Comparison of ENCODE assay signal across 12 mouse cellular contexts in genomic region chr7:44446070-44446855, GRCm38 (mm10). TPM values are rescaled to one million over a fixed set of nuclear protein-coding genes. Genes with fewer than 3 reads are reported as not detected.
DNase-seq lines count a peak whose midpoint lies in the region; ATAC-seq and TF ChIP-seq lines count a peak whose summit lies in the region.
"Had no signal": no experiment of that assay in that cellular context is flagged by ENCODE, and none has a peak within 500 bp of the region (broad histone marks: within the 10 kb centered on the region; RNA-seq: fewer than 3 reads in every experiment).

No protein-coding gene starts in this region.

- 37% methylated on average over 12 of the region's 12 CpGs for WGBS in heart, embryonic 14.5 days
- 66% methylated on average over 12 of the region's 12 CpGs for WGBS in midbrain, embryonic 11.5 days
- 64% methylated on average over 12 of the region's 12 CpGs for WGBS in midbrain, embryonic 10.5 days
- 49% methylated on average over 12 of the region's 12 CpGs for WGBS in forebrain, embryonic 15.5 days
- 8% methylated on average over 12 of the region's 12 CpGs for WGBS in olfactory bulb, adult 2 months

- ATAC-seq in heart, embryonic 14.5 days (ENCODE audit: insufficient number of reproducible peaks, insufficient read depth, low FRiP score, low read depth) = no peak; the same call in 1 of the 2 replicates
- ATAC-seq in midbrain, embryonic 11.5 days (ENCODE audit: low FRiP score) = no peak
- ATAC-seq in forebrain, embryonic 15.5 days (replicated peaks) = no peak

- H3K4me1 ChIP-seq in heart, embryonic 14.5 days (ENCODE audit: control insufficient read depth in 2 of 2, insufficient read depth in 2 of 2, low read length in 2 of 2) = peaks cover 20 to 37% of the 10 kb centered on the region in 2 experiments
- peaks cover 23% of the 10 kb centered on the region for H3K4me1 ChIP-seq in midbrain, embryonic 11.5 days (ENCODE audit: control insufficient read depth, insufficient read depth, low read length)
- H3K4me1 ChIP-seq in midbrain, embryonic 10.5 days = peaks cover 45% of the 10 kb centered on the region
- H3K4me1 ChIP-seq in forebrain, embryonic 15.5 days = peaks cover 69% of the 10 kb centered on the region
- H3K4me1 ChIP-seq in olfactory bulb, adult 2 months (ENCODE audit: control insufficient read depth, insufficient read depth, low read length) = peaks cover 56% of the 10 kb centered on the region
- H3K4me1 ChIP-seq: liver, embryonic 13.5 days had no signal

- H3K9me3 ChIP-seq in heart, embryonic 14.5 days (ENCODE audit: control insufficient read depth, low read length) = no peaks in the 10 kb centered on the region
- H3K9me3 ChIP-seq in midbrain, embryonic 11.5 days (ENCODE audit: control insufficient read depth, low read length) = no peaks in the 10 kb centered on the region
- H3K9me3 ChIP-seq in midbrain, embryonic 10.5 days (replicated peaks) = no peaks in the 10 kb centered on the region
- no peaks in the 10 kb centered on the region for H3K9me3 ChIP-seq in forebrain, embryonic 15.5 days
- H3K9me3 ChIP-seq: liver, embryonic 13.5 days had no signal

- H3K4me3 ChIP-seq in heart, embryonic 14.5 days (ENCODE audit: control insufficient read depth in 1 of 2, insufficient read depth in 1 of 2, low read depth in 1 of 2, low read length in 2 of 2) = no peak overlapping the region
- no peak overlapping the region for H3K4me3 ChIP-seq in midbrain, embryonic 11.5 days (ENCODE audit: low read depth, low read length)
- H3K4me3 ChIP-seq in midbrain, embryonic 10.5 days = no peak overlapping the region
- H3K4me3 ChIP-seq in forebrain, embryonic 15.5 days = peak overlapping the region; percentile 74; the same call in 1 of the 2 replicates
- H3K4me3 ChIP-seq in olfactory bulb, adult 2 months (ENCODE audit: insufficient read depth, low read depth, low read length) = 0 out of 2 replicates have a peak overlapping the region, but pooled peaks have one; percentile 11
- H3K4me3 ChIP-seq: liver, embryonic 13.5 days had no signal

- H3K4me2 ChIP-seq in heart, embryonic 14.5 days (ENCODE audit: low read length) = no peak overlapping the region
- H3K4me2 ChIP-seq in midbrain, embryonic 11.5 days = no peak overlapping the region
- H3K4me2 ChIP-seq in forebrain, embryonic 15.5 days (replicated peaks) = peak overlapping the region; percentile 98
- H3K4me2 ChIP-seq: liver, embryonic 13.5 days had no signal

- no peak for DNase-seq in heart, adult 8-10 months (ENCODE audit: low spot score)
- peak; percentile 78 for DNase-seq in midbrain, embryonic 11.5 days (ENCODE audit: low spot score, missing footprints)
- no peak for DNase-seq in midbrain, embryonic 10.5 days (ENCODE audit: low spot score)
- DNase-seq in MN1 (ENCODE audit: low spot score) = no peak
- DNase-seq: layer of hippocampus, adult 9-11 months; liver, embryonic 13.5 days; thymus, adult 18-20 months had no signal

- H3K36me3 ChIP-seq in heart, embryonic 14.5 days (ENCODE audit: control insufficient read depth, insufficient read depth, low read length) = peaks cover 30% of the 10 kb centered on the region
- peaks cover 10% of the 10 kb centered on the region for H3K36me3 ChIP-seq in midbrain, embryonic 11.5 days (ENCODE audit: control insufficient read depth, insufficient read depth, low read length)
- peaks cover 60% of the 10 kb centered on the region for H3K36me3 ChIP-seq in midbrain, embryonic 10.5 days
- H3K36me3 ChIP-seq in forebrain, embryonic 15.5 days = peaks cover 54% of the 10 kb centered on the region
- H3K36me3 ChIP-seq: liver, embryonic 13.5 days had no signal

- H3K9ac ChIP-seq in heart, embryonic 14.5 days (ENCODE audit: low read length) = 0 out of 2 replicates have a peak overlapping the region, but pooled peaks have one; percentile 34
- no peak overlapping the region for H3K9ac ChIP-seq in midbrain, embryonic 11.5 days (ENCODE audit: low read length)
- peak overlapping the region; percentile 36 for H3K9ac ChIP-seq in forebrain, embryonic 15.5 days (replicated peaks)
- H3K9ac ChIP-seq: liver, embryonic 13.5 days had no signal

- TF ChIP-seq CTCF in olfactory bulb, adult 2 months (IDR thresholded peaks at IDR 0.05; ENCODE audit: insufficient read depth, low read depth, low read length) = no peak

- TF ChIP-seq POLR2A in olfactory bulb, adult 2 months (IDR thresholded peaks at IDR 0.05; ENCODE audit: insufficient read depth, low read depth, low read length) = no peak

- no peak overlapping the region for H3K27ac ChIP-seq in heart, embryonic 14.5 days (replicated peaks in 1 of 2; ENCODE audit: control insufficient read depth in 1 of 2, insufficient read depth in 1 of 2, low read depth in 2 of 2, low read length in 2 of 2)
- no peak overlapping the region for H3K27ac ChIP-seq in midbrain, embryonic 11.5 days (ENCODE audit: low read depth, low read length)
- H3K27ac ChIP-seq in midbrain, embryonic 10.5 days (replicated peaks) = no peak overlapping the region
- H3K27ac ChIP-seq in forebrain, embryonic 15.5 days (replicated peaks) = peak overlapping the region; percentile 46
- H3K27ac ChIP-seq in olfactory bulb, adult 2 months (ENCODE audit: insufficient read depth, low read depth, low read length) = peak overlapping the region; percentile 56
- H3K27ac ChIP-seq: liver, embryonic 13.5 days had no signal

- peaks cover 22% of the 10 kb centered on the region for H3K27me3 ChIP-seq in heart, embryonic 14.5 days (ENCODE audit: control insufficient read depth, insufficient read depth, low read length)
- peaks cover 5% of the 10 kb centered on the region for H3K27me3 ChIP-seq in midbrain, embryonic 11.5 days (ENCODE audit: control insufficient read depth, insufficient read depth, low read length)
- peaks cover 52% of the 10 kb centered on the region for H3K27me3 ChIP-seq in midbrain, embryonic 10.5 days (ENCODE audit: low read depth, poor library complexity, severe bottlenecking)
- H3K27me3 ChIP-seq in forebrain, embryonic 15.5 days = no peaks in the 10 kb centered on the region

RNA-seq across cellular contexts. Expression of gene Lrrc4b, which starts 17.4 kb away (rescaled TPM):
- 4.1 and 4.5 TPM in 2 replicates for polyA plus RNA-seq in heart, embryonic 14.5 days (2014; fragmentation: Nextera tagmentation; extraction: Ambion mirVana)
- 10 to 100 TPM; 33.5 to 37.9 (median 36.4) TPM for total RNA-seq in heart, adult 8-10 months (2022)
- 9.2 and 10.3 TPM in 2 replicates for polyA plus RNA-seq in midbrain, embryonic 11.5 days (2014; fragmentation: Nextera tagmentation; extraction: Ambion mirVana)
- 2.4 and 3.5 TPM in 2 replicates for polyA plus RNA-seq in midbrain, embryonic 10.5 days (2016; fragmentation: Nextera tagmentation; extraction: Ambion mirVana)
- 15.6 and 15.7 TPM in 2 replicates for polyA plus RNA-seq in forebrain, embryonic 15.5 days (2015; fragmentation: Nextera tagmentation; extraction: Ambion mirVana)
- polyA plus RNA-seq in olfactory bulb, adult 2 months (2012; ENCODE audit: insufficient read depth, insufficient read length, low replicate concordance, missing spikeins) = not detected in 2 replicates
- total RNA-seq: common myeloid progenitor, adult 5-6 weeks had no signal
- polyA plus RNA-seq: liver, embryonic 13.5 days had no signal

RNA-seq across cellular contexts. Expression of gene Aspdh, which starts 18.9 kb away (rescaled TPM):
- polyA plus RNA-seq in heart, embryonic 14.5 days (2014; fragmentation: Nextera tagmentation; extraction: Ambion mirVana) = 0.34 and 1.4 TPM in 2 replicates
- 1 to 10 TPM in 1 of 4 experiments, under 1 TPM in 1, not detected in 2; 0.79 to 1.5 TPM for total RNA-seq in heart, adult 8-10 months (2022)
- polyA plus RNA-seq in midbrain, embryonic 11.5 days (2014; fragmentation: Nextera tagmentation; extraction: Ambion mirVana) = 1.8 and 2.9 TPM in 2 replicates
- 0.99 and 2.0 TPM in 2 replicates for polyA plus RNA-seq in midbrain, embryonic 10.5 days (2016; fragmentation: Nextera tagmentation; extraction: Ambion mirVana)
- polyA plus RNA-seq in forebrain, embryonic 15.5 days (2015; fragmentation: Nextera tagmentation; extraction: Ambion mirVana) = 4.3 and 5.8 TPM in 2 replicates
- not detected in 2 replicates for polyA plus RNA-seq in olfactory bulb, adult 2 months (2012; ENCODE audit: insufficient read depth, insufficient read length, low replicate concordance, missing spikeins)
- total RNA-seq: common myeloid progenitor, adult 5-6 weeks had no signal
- polyA plus RNA-seq: intestine, embryonic 14.5 days had no signal

RNA-seq across cellular contexts. Expression of gene Josd2, which starts 21.5 kb away (rescaled TPM):
- polyA plus RNA-seq in heart, embryonic 14.5 days (2014; fragmentation: Nextera tagmentation; extraction: Ambion mirVana) = 128 and 131 TPM in 2 replicates
- total RNA-seq in heart, adult 8-10 months (2022) = 100 to 1,000 TPM; 109 to 130 (median 125) TPM
- polyA plus RNA-seq in midbrain, embryonic 11.5 days (2014; fragmentation: Nextera tagmentation; extraction: Ambion mirVana) = 49.4 and 55.8 TPM in 2 replicates
- 71.6 and 76.8 TPM in 2 replicates for polyA plus RNA-seq in midbrain, embryonic 10.5 days (2016; fragmentation: Nextera tagmentation; extraction: Ambion mirVana)
- polyA plus RNA-seq in forebrain, embryonic 15.5 days (2015; fragmentation: Nextera tagmentation; extraction: Ambion mirVana) = 52.5 and 56.6 TPM in 2 replicates
- polyA plus RNA-seq in olfactory bulb, adult 2 months (2012; ENCODE audit: insufficient read depth, insufficient read length, low replicate concordance, missing spikeins) = not detected in 2 replicates

RNA-seq across cellular contexts. Expression of gene Emc10, which starts 50.1 kb away (rescaled TPM):
- polyA plus RNA-seq in heart, embryonic 14.5 days (2014; fragmentation: Nextera tagmentation; extraction: Ambion mirVana) = 101 and 114 TPM in 2 replicates
- 10 to 100 TPM; 73.8 to 84.8 (median 83.7) TPM for total RNA-seq in heart, adult 8-10 months (2022)
- polyA plus RNA-seq in midbrain, embryonic 11.5 days (2014; fragmentation: Nextera tagmentation; extraction: Ambion mirVana) = 91.8 and 99.3 TPM in 2 replicates
- polyA plus RNA-seq in midbrain, embryonic 10.5 days (2016; fragmentation: Nextera tagmentation; extraction: Ambion mirVana) = 104 and 108 TPM in 2 replicates
- polyA plus RNA-seq in forebrain, embryonic 15.5 days (2015; fragmentation: Nextera tagmentation; extraction: Ambion mirVana) = 133 and 138 TPM in 2 replicates
- polyA plus RNA-seq in olfactory bulb, adult 2 months (2012; ENCODE audit: insufficient read depth, insufficient read length, low replicate concordance, missing spikeins) = not detected in 2 replicates

RNA-seq across cellular contexts. Expression of gene Fam71e1, which starts 50.1 kb away (rescaled TPM):
- 8.7 and 9.2 TPM in 2 replicates for polyA plus RNA-seq in heart, embryonic 14.5 days (2014; fragmentation: Nextera tagmentation; extraction: Ambion mirVana)
- 1 to 10 TPM; 2.5 to 6.7 (median 3.3) TPM for total RNA-seq in heart, adult 8-10 months (2022)
- 14.7 and 17.1 TPM in 2 replicates for polyA plus RNA-seq in midbrain, embryonic 11.5 days (2014; fragmentation: Nextera tagmentation; extraction: Ambion mirVana)
- polyA plus RNA-seq in midbrain, embryonic 10.5 days (2016; fragmentation: Nextera tagmentation; extraction: Ambion mirVana) = 20.5 and 27.6 TPM in 2 replicates
- 30.2 and 30.5 TPM in 2 replicates for polyA plus RNA-seq in forebrain, embryonic 15.5 days (2015; fragmentation: Nextera tagmentation; extraction: Ambion mirVana)
- not detected in 2 replicates for polyA plus RNA-seq in olfactory bulb, adult 2 months (2012; ENCODE audit: insufficient read depth, insufficient read length, low replicate concordance, missing spikeins)
- total RNA-seq: common myeloid progenitor, adult 5-6 weeks had no signal

Comparison
In these comparisons a context has a peak if more than half of its experiments do, and no peak if none do; other contexts are left out.
1. H3K27ac ChIP-seq: peak in forebrain, embryonic 15.5 days (single experiment) and olfactory bulb, adult 2 months (single experiment); none in heart, embryonic 14.5 days (0 of 2), midbrain, embryonic 11.5 days (single experiment) and midbrain, embryonic 10.5 days (single experiment).
2. H3K4me3 ChIP-seq: peak in forebrain, embryonic 15.5 days (single experiment) and olfactory bulb, adult 2 months (single experiment); none in heart, embryonic 14.5 days (0 of 2), midbrain, embryonic 11.5 days (single experiment) and midbrain, embryonic 10.5 days (single experiment).